Mouse (Mus musculus) intestine, postnatal 0 days (tissue): ENCODE measurements around the gene Gm10721. TPM values are rescaled to one million over a fixed set of nuclear protein-coding genes. Genes with fewer than 3 reads are reported as not detected.
"Not testable (repeated sequence)": the region's sequence is repeated elsewhere in the genome, so short reads cannot be mapped to it uniquely, and the experiment has no call there.

Source experiments
- ATAC-seq: fragments of 200-750 bp; cut with Nextera tagmentation; 2 replicates; pipeline ENCODE4 v1.8.0; 2017; ENCODE audit warnings: mild to moderate bottlenecking, moderate TSS enrichment, moderate library complexity
- H3K27ac ChIP-seq: fragments of 300-500 bp; sonication (generic); 2 replicates; pipeline ENCODE4 v1.5.1; 2014; ENCODE audit warnings: mild to moderate bottlenecking, low read depth, low read length, moderate library complexity
- H3K27me3 ChIP-seq: fragments of 300-500 bp; sonication (generic); replicated peaks from 2 replicates; pipeline ENCODE4 v1.6.1; 2014; ENCODE audit warnings: low read length, mixed read lengths; ENCODE audit not compliant: control insufficient read depth, insufficient read depth
- H3K36me3 ChIP-seq: fragments of 300-500 bp; sonication (generic); 2 replicates; pipeline ENCODE4 v1.6.1; 2014; ENCODE audit warnings: mild to moderate bottlenecking, moderate library complexity; ENCODE audit not compliant: control insufficient read depth, insufficient read depth
- H3K4me1 ChIP-seq: fragments of 300-500 bp; sonication (generic); replicated peaks from 2 replicates; pipeline ENCODE4 v1.6.1; 2014; ENCODE audit warnings: antibody characterized with exemption, low read length, mixed read lengths; ENCODE audit not compliant: control insufficient read depth, insufficient read depth
- H3K4me2 ChIP-seq: fragments of 300-500 bp; sonication (generic); replicated peaks from 2 replicates; pipeline ENCODE4 v1.6.1; 2014; ENCODE audit warnings: low read depth, mild to moderate bottlenecking, moderate library complexity
- H3K4me3 ChIP-seq: fragments of 300-500 bp; sonication (generic); 2 replicates; pipeline ENCODE4 v1.5.1; 2014; ENCODE audit warnings: low read depth, low read length
- H3K9ac ChIP-seq: fragments of 300-500 bp; sonication (generic); 2 replicates; pipeline ENCODE4 v1.6.1; 2014; ENCODE audit warnings: mild to moderate bottlenecking, low read depth, low read length
- H3K9me3 ChIP-seq: fragments of 300-500 bp; sonication (generic); 2 replicates; pipeline ENCODE4 v1.6.1; 2016; ENCODE audit warnings: mixed run types; ENCODE audit not compliant: control insufficient read depth
- WGBS: fragments of 180-500 bp; shearing (Covaris S2); extraction: QIAGEN DNeasy Blood & Tissue Kit; methylation state at CpG from one replicate; pipeline ENCODE4 v1.1.7; 2014; 5-methylcytosine and 5-hydroxymethylcytosine counted together
- polyA plus RNA-seq: library from polyadenylated mRNA; unstranded; fragments of >200 nt; fragmentation: Nextera tagmentation; extraction: Ambion mirVana; gene quantifications from 2 replicates; pipeline ENCODE4 v1.2.1, GENCODE M21; 2015

Gene Gm10721
- polyA plus RNA-seq, 1 experiment from 2014 or later = not detected

- H3K9me3 ChIP-seq, H3K4me3 ChIP-seq, H3K27me3 ChIP-seq, H3K4me1 ChIP-seq, ATAC-seq, H3K9ac ChIP-seq, H3K27ac ChIP-seq, H3K4me2 ChIP-seq, H3K36me3 ChIP-seq: not testable (repeated sequence)
- WGBS = 68% methylated on average over 14 of the region's 16 CpGs
These were observed 11.2 kb downstream of the Gm10721 start for GRCm38 (mm10) chr9:3023985-3024648.

GRCm38 (mm10) chr9:3024912-3025467 is 12.1 kb downstream of the Gm10721 start, which contains the start of gene Gm10717:
TSS of gene Gm10717 (plus strand) at chr9:3025417.
- not testable (repeated sequence) for H3K27me3 ChIP-seq, H3K9ac ChIP-seq, ATAC-seq, H3K4me3 ChIP-seq, H3K4me1 ChIP-seq, H3K4me2 ChIP-seq, H3K27ac ChIP-seq, H3K9me3 ChIP-seq, H3K36me3 ChIP-seq
- 73% methylated on average over 12 of the region's 12 CpGs for WGBS

GRCm38 (mm10) chr9:3025653-3026052 is 12.7 kb downstream of the Gm10721 start:
- not testable (repeated sequence) for H3K27ac ChIP-seq, ATAC-seq, H3K27me3 ChIP-seq, H3K36me3 ChIP-seq, H3K4me2 ChIP-seq, H3K4me1 ChIP-seq, H3K9me3 ChIP-seq, H3K4me3 ChIP-seq, H3K9ac ChIP-seq
- 63% methylated on average over 4 of the region's 6 CpGs for WGBS

GRCm38 (mm10) chr9:3026136-3026535 is 13.2 kb downstream of the Gm10721 start:
- H3K4me3 ChIP-seq, H3K27me3 ChIP-seq, H3K27ac ChIP-seq, H3K36me3 ChIP-seq, H3K4me2 ChIP-seq, H3K4me1 ChIP-seq, ATAC-seq, H3K9ac ChIP-seq, H3K9me3 ChIP-seq: not testable (repeated sequence)
- WGBS = 73% methylated on average over 5 of the region's 5 CpGs

GRCm38 (mm10) chr9:3026741-3027140 is 13.8 kb downstream of the Gm10721 start:
- not testable (repeated sequence) for H3K36me3 ChIP-seq, H3K4me1 ChIP-seq, H3K9ac ChIP-seq, H3K4me3 ChIP-seq, H3K9me3 ChIP-seq, H3K4me2 ChIP-seq, H3K27ac ChIP-seq, ATAC-seq, H3K27me3 ChIP-seq
- 71% methylated on average over 9 of the region's 9 CpGs for WGBS

- H3K27ac ChIP-seq, H3K9me3 ChIP-seq, ATAC-seq, H3K36me3 ChIP-seq, H3K27me3 ChIP-seq, H3K4me1 ChIP-seq, H3K9ac ChIP-seq, H3K4me3 ChIP-seq, H3K4me2 ChIP-seq: not testable (repeated sequence)
- 76% methylated on average over 9 of the region's 9 CpGs for whole genome bisulfite sequencing
These were observed 14.3 kb downstream of the Gm10721 start for GRCm38 (mm10) chr9:3027200-3027599.

- H3K4me1 ChIP-seq, H3K9ac ChIP-seq, H3K4me3 ChIP-seq, ATAC-seq, H3K36me3 ChIP-seq, H3K4me2 ChIP-seq, H3K9me3 ChIP-seq, H3K27ac ChIP-seq, H3K27me3 ChIP-seq: not testable (repeated sequence)
- 67% methylated on average over 12 of the region's 16 CpGs for WGBS
These were observed 16.5 kb downstream of the Gm10721 start for GRCm38 (mm10) chr9:3029276-3030000.

- not testable (repeated sequence) for H3K27ac ChIP-seq, H3K36me3 ChIP-seq, H3K9ac ChIP-seq, H3K4me3 ChIP-seq, H3K27me3 ChIP-seq, ATAC-seq, H3K4me1 ChIP-seq, H3K9me3 ChIP-seq, H3K4me2 ChIP-seq
- 65% methylated on average over 2 of the region's 10 CpGs for WGBS
These were observed 17.9 kb downstream of the Gm10721 start for GRCm38 (mm10) chr9:3030677-3031318.

GRCm38 (mm10) chr9:3034299-3034698 is 21.4 kb downstream of the Gm10721 start, which contains the start of gene Gm17535:
TSS of gene Gm17535 (plus strand) at chr9:3034599.
- not testable (repeated sequence) for H3K4me3 ChIP-seq, H3K9me3 ChIP-seq, H3K27ac ChIP-seq, H3K27me3 ChIP-seq, H3K9ac ChIP-seq, H3K4me1 ChIP-seq, H3K4me2 ChIP-seq, H3K36me3 ChIP-seq, ATAC-seq
- no CpG with 5 or more reads among the region's 8 CpGs for WGBS
